Mouse (Mus musculus): Measurements from ENCODE around the gene Cacna1h.

Gene Cacna1h

GRCm38 (mm10) chr17:25433617-25434606, at the start of gene Cacna1h:
TSS of gene Cacna1h (minus strand) at chr17:25433783.
- DNase-seq = peak; percentile 29 to 48

- no peak for DNase-seq
Measured at GRCm38 (mm10) chr17:25482092-25482491, 48.5 kb upstream of the Cacna1h start.

DNA sequence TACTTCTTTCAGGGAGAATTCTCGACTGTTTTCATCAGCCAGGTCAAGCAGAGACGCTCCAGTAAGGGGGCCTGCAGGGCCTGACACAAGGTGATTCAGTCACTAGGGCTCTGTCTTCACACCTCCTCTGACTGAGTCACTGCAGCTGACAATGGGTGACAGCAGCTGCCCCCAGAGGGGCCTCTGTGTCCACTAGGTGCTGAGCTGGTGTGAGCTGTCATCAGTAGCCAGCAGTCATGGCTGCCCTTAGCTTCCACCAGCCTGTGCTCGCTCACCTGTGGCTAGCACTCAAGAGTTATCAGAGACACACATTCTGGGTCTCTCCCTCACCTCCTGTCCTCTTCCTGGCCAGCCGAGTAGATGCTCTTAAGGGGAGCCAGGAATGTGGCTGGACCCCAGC, 47.2 kb upstream of the Cacna1h start:
- DNase-seq = no peak

DNA sequence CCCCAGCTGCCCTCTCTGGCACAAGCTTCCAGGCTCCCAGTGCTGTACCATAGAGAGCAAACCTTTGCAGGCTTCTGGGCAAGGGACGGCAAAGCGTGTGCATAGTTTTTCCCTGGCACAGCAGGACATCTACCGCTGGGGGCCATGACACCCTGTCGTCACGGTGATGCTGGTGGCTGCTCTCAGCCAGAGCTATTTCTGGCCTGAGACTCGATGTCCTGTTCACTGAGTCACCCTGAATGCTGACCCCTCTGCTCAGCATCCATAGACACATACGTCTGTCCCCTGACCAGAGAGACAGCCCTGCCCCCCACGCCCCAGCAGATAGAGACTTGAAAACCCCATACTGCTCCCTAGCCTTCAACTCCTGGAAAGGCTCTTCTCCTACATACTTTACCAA, 46.6 kb upstream of the Cacna1h start:
- no peak for DNase-seq

- DNase-seq = peak in 1 of 2 experiments; percentile 62
Measured at GRCm38 (mm10) chr17:25475946-25476744, 42.6 kb upstream of the Cacna1h start.

DNA sequence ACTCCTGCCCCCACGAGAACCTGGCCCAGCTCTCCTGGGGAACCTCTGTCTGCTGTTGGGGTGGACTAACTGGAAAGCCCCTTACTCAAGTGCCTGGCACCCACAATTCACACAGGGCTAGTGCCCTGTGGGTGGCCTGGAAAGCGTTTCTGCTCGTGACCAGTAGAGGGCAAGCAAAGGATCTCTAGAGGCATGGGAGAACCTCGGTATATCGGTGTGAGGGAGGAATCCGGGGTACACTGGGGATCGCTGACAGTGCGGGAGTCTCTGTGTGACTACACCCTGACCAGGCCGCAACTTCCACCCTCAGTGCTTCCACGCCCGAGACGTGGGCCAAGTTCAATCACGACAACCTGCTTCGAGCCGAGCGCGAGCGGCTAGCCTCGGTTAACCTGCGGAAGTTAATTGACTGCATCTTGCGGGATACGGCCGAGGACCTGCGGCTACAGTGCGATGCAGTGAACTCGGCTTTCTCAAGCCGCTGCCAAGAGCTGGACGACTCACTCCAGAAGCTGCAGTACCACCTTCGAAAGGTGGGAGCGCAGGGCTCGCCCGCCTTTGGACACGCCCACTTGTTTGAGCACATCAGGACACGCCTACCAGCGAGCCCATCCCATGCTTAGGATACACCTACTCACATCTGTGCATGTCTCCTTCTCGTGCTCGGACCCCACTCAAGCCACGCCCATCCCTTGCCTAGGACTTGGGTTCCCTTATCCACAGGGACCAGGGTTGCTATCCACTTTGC, 40.9 kb upstream of the Cacna1h start:
- DNase-seq = peak; percentile 70 to 79

GRCm38 (mm10) chr17:25472044-25472443, 38.5 kb upstream of the Cacna1h start:
- DNase-seq = no peak

- DNase-seq = peak; percentile 37 to 72
Measured at GRCm38 (mm10) chr17:25471418-25471817, 37.8 kb upstream of the Cacna1h start.

GRCm38 (mm10) chr17:25469798-25470197, 36.2 kb upstream of the Cacna1h start:
- DNase-seq = peak; percentile 50 to 74

GRCm38 (mm10) chr17:25468301-25468700, 34.7 kb upstream of the Cacna1h start:
- no peak for DNase-seq

DNA sequence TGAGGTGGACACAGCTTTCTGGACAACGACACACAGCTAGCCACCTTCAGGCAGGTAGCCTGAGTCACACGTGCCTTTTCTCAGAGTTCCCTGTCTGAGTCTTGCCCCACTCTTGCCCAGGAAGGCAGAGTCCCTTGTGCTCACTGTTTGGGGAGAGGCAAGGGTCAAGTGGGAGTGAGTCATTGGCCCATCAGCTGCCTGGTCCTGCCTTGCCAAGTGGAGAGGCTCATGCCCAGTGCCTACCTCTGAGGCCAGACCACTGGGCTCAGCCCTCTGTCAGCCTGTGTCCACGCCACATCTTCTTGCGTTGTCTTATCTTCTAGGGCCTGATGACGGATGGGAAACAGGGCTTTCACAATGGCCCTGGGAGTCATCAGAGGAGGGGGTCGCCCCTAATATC, 34.2 kb upstream of the Cacna1h start:
- no peak for DNase-seq

DNA sequence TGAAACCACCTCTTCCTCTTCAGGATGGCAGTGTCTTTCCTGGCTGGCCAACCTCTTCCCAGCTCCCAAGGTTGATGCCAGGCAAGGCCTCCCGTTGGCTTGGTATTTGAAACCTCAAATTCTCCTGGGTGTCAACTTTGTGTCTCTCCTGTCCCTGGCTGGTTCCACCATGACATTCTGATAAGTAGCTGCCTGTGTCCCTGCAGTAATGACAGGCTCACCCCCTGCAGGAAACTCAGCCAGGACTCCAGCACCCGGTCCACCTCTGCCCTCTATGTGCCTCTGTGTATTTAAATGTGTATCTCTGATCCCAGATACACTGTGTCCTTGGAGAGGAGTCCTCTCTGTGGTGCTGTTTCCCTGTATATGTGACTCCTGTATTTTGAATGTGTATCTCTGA, 32.7 kb upstream of the Cacna1h start:
- DNase-seq = no peak

DNA sequence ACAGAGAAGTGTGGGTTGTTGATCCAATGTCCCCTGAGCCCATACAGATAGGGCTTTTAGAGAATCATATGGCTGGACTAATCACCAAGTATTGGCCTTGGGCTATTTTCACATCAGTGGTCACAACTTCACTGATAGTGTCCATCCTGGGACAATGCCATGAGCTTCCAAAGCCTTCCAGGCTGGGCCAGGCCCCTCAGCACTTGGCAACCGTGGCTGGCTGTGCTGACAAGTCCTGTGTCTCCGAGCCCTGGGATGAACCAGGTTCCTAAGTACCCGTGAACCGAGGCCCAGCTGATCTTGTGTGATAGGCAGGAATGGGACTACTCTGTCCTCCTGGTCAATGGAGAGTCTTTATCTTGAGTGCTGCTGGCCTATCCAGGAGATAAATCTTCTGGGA, 30.5 kb upstream of the Cacna1h start:
- DNase-seq = no peak

DNA sequence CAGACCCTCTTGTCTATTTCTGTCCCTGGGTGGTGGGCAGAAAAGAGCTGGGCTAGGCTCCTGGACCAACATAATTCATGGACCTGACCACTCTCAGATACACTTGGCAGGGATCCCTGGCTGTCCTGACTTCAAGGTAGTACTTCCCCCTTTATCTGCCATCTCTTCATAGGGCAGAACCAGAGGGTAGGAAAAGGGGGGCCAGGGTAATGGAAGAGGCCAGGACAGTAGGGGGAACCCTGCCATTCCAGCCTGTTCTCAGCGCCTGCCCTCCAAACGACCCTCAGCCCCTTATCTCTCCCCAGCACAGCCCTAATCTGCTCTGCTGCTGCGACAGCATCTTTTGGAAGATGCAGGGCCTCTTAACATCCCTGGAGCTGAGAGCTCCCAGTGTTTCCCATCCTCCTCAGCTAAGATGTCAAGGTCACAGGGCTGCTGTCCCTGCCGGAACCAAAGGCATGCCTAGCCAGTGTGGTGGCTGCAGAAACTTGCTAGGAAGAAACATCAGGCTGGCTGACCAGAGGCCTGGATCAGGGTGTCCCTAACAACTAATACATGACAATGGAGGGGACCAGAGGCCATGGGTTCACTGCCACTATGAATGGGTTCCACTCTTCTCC, 29.9 kb upstream of the Cacna1h start:
- DNase-seq = no peak

- peak in 1 of 2 experiments; percentile 8 for DNase-seq
Measured at GRCm38 (mm10) chr17:25462236-25462875, 28.8 kb upstream of the Cacna1h start.

- DNase-seq = no peak
Measured at GRCm38 (mm10) chr17:25456540-25456939, 23.0 kb upstream of the Cacna1h start.

- DNase-seq = no peak
Measured at GRCm38 (mm10) chr17:25454272-25454671, 20.7 kb upstream of the Cacna1h start, which contains the start of gene Tekt4. TSS of gene Tekt4 (plus strand) at chr17:25454615.

DNA sequence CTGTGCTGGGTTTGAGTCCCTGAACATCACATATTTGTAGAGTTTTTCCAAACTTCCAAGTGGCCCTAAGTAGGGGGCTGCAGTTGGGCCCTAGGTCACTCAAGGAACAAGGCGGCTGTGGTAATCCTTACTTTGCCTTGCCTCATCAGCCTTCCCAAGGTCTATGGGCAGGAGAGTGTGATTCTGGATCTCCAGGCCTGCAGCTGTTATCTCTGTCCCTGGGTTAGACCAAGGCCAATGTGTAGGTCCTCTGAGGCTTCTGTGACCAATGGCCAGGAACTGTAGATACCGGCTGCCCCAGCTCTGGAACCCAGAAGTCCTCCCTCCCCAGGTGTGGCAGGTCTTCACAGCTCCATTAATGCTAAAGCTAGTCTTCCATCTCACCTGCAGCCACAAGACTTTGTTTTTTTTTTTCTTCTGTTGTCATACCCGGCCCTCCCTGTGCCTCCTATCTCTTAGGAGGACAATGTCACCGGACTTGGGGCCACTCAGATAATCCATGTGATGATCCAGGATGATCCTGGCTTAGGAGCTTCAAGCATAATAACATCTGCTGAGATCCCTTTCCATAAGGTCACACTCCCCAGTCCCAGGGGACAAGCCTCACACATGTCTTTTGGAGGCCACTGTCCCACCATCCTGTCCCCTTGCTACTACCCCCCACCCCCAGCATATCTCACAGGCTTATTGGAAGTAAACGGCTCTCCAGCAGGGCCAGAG, 18.8 kb upstream of the Cacna1h start:
- no peak for DNase-seq

GRCm38 (mm10) chr17:25450329-25450728, 16.7 kb upstream of the Cacna1h start:
- no peak for DNase-seq

- DNase-seq = no peak
Measured at GRCm38 (mm10) chr17:25447865-25448264, 14.3 kb upstream of the Cacna1h start.

DNA sequence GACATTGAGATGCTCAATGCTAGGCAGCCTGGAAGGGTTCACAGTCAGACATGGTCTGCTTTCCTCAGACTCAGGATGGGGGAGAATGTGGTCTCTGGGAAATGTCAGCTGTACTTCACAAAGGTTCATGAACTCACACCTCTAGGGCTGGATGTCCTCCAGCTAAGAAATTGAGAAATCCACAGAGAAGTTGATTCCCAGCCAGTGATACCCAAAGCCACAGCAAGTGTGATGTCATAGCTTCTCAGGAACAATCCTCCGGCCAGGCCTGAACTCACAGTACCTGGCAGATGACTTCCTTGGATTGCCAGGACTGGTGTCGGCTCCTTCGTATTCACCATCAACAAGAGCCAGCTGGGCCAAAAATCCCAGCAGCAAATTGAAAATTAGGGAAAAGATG, 12.3 kb upstream of the Cacna1h start:
- DNase-seq = no peak

Data from kidney, postnatal 25 days (tissue).